Mouse (Mus musculus) heart, adult 2 months (tissue): ENCODE measurements around the gene Tac4. TPM values are rescaled to one million over a fixed set of nuclear protein-coding genes. Genes with fewer than 3 reads are reported as not detected.

Experiments used
- DNase-seq, 2 experiments: peaks; one replicate each; pipeline ENCODE4 v3.0.0; 2021
- H3K27ac ChIP-seq: fragments of 200-600 bp; 2 replicates; pipeline ENCODE4 v1.8.1; 2022
- H3K27me3 ChIP-seq: fragments of 200-500 bp; 2 replicates; pipeline ENCODE4 v1.6.1; 2012; ENCODE audit warnings: mild to moderate bottlenecking, low read length, inconsistent platforms, mixed read lengths; ENCODE audit not compliant: control insufficient read depth, insufficient read depth
- H3K36me3 ChIP-seq: fragments of 200-500 bp; 2 replicates; pipeline ENCODE4 v1.6.1; 2012; ENCODE audit warnings: low read length, inconsistent platforms; ENCODE audit not compliant: control insufficient read depth, insufficient read depth
- H3K4me1 ChIP-seq: fragments of 200-500 bp; 2 replicates; pipeline ENCODE4 v1.6.1; 2011; ENCODE audit warnings: low read length; ENCODE audit not compliant: control insufficient read depth, insufficient read depth
- H3K4me3 ChIP-seq: fragments of 200-600 bp; 2 replicates; pipeline ENCODE4 v1.8.1; 2022
- H3K79me2 ChIP-seq: fragments of 200-500 bp; replicated peaks from 2 replicates; pipeline ENCODE4 v1.6.1; 2012; ENCODE audit warnings: mild to moderate bottlenecking, inconsistent platforms, low read length, moderate library complexity, mixed read lengths; ENCODE audit not compliant: control insufficient read depth, insufficient read depth
- H3K9ac ChIP-seq: fragments of 200-500 bp; 2 replicates; pipeline ENCODE4 v1.6.1; 2012; ENCODE audit warnings: low read depth, mild to moderate bottlenecking, control low read depth, inconsistent platforms, low read length, mixed read lengths
- CTCF ChIP-seq: fragments of 200-600 bp; IDR thresholded peaks from 2 replicates; pipeline ENCODE4 v1.8.1; 2022; ENCODE audit warnings: antibody characterized with exemption, mild to moderate bottlenecking, moderate library complexity
- EP300 ChIP-seq: fragments of 200-500 bp; IDR thresholded peaks from 2 replicates; pipeline ENCODE4 v1.6.1; 2011; ENCODE audit warnings: low read depth, low read length, control low read depth; ENCODE audit not compliant: insufficient read depth
- POLR2A ChIP-seq: fragments of 200-500 bp; IDR thresholded peaks from 2 replicates; pipeline ENCODE4 v1.6.1; 2011; ENCODE audit warnings: mild to moderate bottlenecking, low read depth, low read length, control low read depth; ENCODE audit not compliant: insufficient read depth
- WGBS: fragments of 180-500 bp; shearing (Covaris S2); methylation state at CpG from one replicate; pipeline ENCODE4 v1.1.7; 2018; 5-methylcytosine and 5-hydroxymethylcytosine counted together
- intact Hi-C: fragments of 180-260 bp; cut with DNase I; formaldehyde crosslinking; loops from one replicate; pipeline ENCODE4 v1.15.1; 2025
- polyA plus RNA-seq: library from polyadenylated mRNA; depleted of rRNA; stranded (reverse); fragments of >200 nt; gene quantifications from 2 replicates; pipeline ENCODE4 v1.2.3, GENCODE M21; 2012
- total RNA-seq, 2 experiments: library from RNA; stranded (reverse); gene quantifications; 2 replicates each; pipeline ENCODE4 v1.2.3; 2021

The Tac4 gene
- total and polyA plus RNA-seq, 3 experiments: 0.12 TPM; not detected in 2

DNA sequence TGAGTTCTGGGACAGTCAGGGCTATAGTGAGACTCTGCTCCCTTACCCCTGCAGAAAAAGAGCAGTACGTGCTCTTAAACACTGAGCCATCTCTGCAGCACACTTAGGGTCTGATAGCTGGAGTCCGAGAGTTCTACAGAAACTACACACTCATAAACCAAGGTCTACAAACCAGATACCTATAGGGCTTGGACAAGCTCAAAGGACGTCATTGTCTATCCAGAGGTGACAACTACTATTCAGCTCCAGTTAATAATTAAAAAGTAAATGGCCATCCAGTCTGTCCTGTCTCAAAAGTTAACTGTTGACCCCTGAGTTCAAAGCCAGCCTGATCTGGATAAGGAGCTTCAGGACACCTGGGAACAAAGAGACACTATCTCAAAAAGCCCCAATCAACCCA lies 40.4 kb downstream of the Tac4 start:
- H3K79me2 ChIP-seq: peaks cover 3% of the 10 kb centered on the region
- DNase-seq: no peak
- H3K9ac ChIP-seq: no peak overlapping the region
- no peak overlapping the region for H3K4me3 ChIP-seq
- no peak overlapping the region for H3K27ac ChIP-seq
- intact Hi-C loops: loop anchor here (5.0 kb wide), 1 partner anchor 184 kb away; no protein-coding TSS in a partner anchor
- H3K36me3 ChIP-seq: peaks cover 9% of the 10 kb centered on the region
- no peak for TF ChIP-seq CTCF
- TF ChIP-seq EP300: no peak
- TF ChIP-seq POLR2A: no peak
- H3K27me3 ChIP-seq: no peaks in the 10 kb centered on the region
- H3K4me1 ChIP-seq: no peaks in the 10 kb centered on the region; the same call in 1 of the 2 replicates
- 88% methylated on average over 3 of the region's 3 CpGs for WGBS

DNA sequence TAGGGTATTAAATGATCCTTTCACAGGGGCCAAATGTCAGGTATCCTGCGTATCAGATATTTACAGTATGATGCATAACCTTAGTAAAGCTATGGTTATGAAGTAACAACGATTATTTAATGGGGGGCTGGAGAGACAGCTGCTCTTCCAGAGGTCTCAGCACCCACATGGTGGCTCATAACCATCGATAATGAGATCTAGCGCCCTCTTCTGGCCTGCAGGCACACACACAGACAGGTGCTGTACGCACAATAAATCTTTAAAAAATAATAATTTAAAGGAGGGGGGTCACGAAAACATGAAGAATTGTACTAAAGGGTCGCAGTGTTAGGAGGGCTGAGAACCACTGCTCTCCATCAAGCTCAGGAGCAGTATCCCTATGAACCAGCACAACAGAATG lies 44.3 kb downstream of the Tac4 start:
- Histone ChIP-seq H3K27ac (no peak overlapping the region), H3K27me3 (no peaks in the 10 kb centered on the region), H3K36me3 (peaks cover 9% of the 10 kb centered on the region), H3K79me2 (peaks cover 3% of the 10 kb centered on the region; the same call in 1 of the 2 replicates), H3K4me1 (peaks cover 2% of the 10 kb centered on the region), H3K4me3 (no peak overlapping the region), H3K9ac (no peak overlapping the region)
- TF ChIP-seq CTCF (peak; percentile 48), POLR2A (no peak)
- 91% methylated on average over 7 of the region's 7 CpGs for WGBS
- no peak for DNase-seq
- intact Hi-C loops: no loop called here

DNA sequence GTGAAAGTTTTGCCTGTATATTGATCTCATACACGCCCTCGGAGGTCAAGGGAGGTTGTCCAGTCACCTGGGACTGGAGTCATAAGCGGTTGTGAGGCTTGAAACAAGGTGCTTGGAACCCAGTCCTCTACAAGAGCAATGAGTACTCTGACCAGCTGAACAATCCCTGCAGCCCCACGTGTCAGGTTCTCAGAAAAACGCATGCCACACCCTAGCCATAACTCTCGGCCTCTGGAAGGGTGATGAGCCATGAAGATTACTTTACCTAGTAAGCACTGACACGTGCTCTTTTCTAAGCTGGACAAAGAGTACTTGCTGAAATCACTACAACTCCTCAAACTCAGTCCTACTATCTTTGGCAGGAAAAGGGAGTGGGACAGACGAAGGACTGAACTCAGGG lies 46.2 kb downstream of the Tac4 start:
- no peaks in the 10 kb centered on the region for H3K27me3 ChIP-seq
- no peak for DNase-seq
- 53% methylated on average over 8 of the region's 8 CpGs for WGBS
- H3K79me2 ChIP-seq: peaks cover 3% of the 10 kb centered on the region; the same call in 1 of the 2 replicates
- intact Hi-C loops: no loop called here
- TF ChIP-seq EP300 (no peak), CTCF (no peak)
- no peak overlapping the region for H3K27ac ChIP-seq
- peaks cover 6% of the 10 kb centered on the region for H3K36me3 ChIP-seq
- H3K4me3 ChIP-seq: no peak overlapping the region
- H3K4me1 ChIP-seq: peaks cover 4% of the 10 kb centered on the region
- H3K9ac ChIP-seq: no peak overlapping the region

DNA sequence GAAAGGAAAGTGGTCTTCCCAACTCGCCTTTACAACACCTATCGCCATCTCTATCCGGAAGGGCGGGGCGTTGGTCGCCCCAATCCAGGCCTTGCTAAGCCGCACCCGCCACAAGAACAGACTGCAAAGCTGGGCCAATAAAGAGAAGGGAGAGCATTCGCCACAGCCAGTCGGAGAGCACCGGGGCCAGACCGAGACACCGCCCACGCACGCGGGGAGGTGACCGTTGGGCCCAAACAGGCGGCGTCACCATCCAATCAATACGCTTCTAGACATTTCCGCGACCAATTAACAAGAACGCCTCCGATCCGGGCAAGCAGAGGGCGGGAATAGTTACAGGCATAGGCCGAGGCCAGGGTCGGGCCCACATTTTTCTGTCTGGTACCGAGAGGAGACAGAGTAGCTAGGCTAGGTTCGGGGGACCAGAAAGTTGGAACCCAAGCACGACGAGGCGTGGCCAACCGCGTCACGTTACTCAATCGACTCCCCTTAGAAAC lies 48.2 kb downstream of the Tac4 start:
- H3K9ac ChIP-seq: peak overlapping the region; percentile 94
- H3K27ac ChIP-seq: peak overlapping the region; percentile 99
- intact Hi-C loops: loop anchor here (2.0 to 5.0 kb wide), 3 partner anchors 27 to 75 kb away; partner anchors contain the start of genes Fam117a and Slc35b1
- no peaks in the 10 kb centered on the region for H3K27me3 ChIP-seq
- under 1% methylated on average over 37 of the region's 37 CpGs for WGBS
- TF ChIP-seq EP300 (no peak), POLR2A (peak; percentile 92)
- H3K79me2 ChIP-seq: peaks cover 3% of the 10 kb centered on the region; the same call in 1 of the 2 replicates
- H3K36me3 ChIP-seq: peaks cover 2% of the 10 kb centered on the region
- peaks cover 4% of the 10 kb centered on the region for H3K4me1 ChIP-seq
- peak; percentile 93 to 99 for DNase-seq
- H3K4me3 ChIP-seq: peak overlapping the region; percentile 98

DNA sequence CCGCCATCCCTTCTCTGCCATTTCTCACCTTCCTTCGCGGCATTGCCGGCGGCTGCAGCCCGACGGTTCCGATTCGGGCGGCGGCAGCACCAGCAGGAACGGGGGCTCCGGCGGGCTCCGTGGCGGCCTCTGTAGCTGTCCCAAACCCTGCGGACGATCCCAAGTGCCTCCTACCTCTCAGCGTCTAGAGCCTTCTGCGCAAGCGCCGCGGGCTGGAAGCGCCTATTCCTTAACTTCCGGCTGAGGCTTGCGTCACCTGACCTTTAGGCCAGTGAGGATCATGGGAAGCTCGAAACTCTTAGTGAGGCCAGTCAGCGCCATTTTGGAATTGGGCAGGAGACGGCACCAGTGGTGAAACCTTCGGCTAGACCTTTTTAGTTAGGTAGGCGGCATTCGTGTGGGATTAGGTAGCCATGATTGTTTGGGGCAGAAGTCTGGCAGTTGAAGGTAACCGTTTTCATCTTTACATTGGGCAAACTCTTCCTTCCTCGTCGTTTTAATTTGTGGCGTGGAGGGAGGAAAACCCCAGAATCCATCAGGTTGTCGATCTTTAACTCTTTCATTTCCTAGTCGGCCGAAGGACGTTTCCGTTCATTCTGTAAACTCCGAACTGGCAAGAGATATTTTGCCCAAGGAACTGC lies 48.8 kb downstream of the Tac4 start, which contains the start of gene Kat7:
Gene Kat7, minus strand, starts transcription at position 240 of the 641 bp plus-strand sequence.
- under 1% methylated on average over 42 of the region's 42 CpGs for WGBS
- H3K79me2 ChIP-seq: peaks cover 3% of the 10 kb centered on the region; the same call in 1 of the 2 replicates

More for the DNA sequence above, 48.8 kb downstream of the Tac4 start, which contains the start of gene Kat7:
- H3K36me3 ChIP-seq: no peaks in the 10 kb centered on the region; the same call in 1 of the 2 replicates
- H3K27ac ChIP-seq: peak within 1 kb of the TSS; percentile 99
- peak; percentile 95 to 99 for DNase-seq
- no peaks in the 10 kb centered on the region for H3K27me3 ChIP-seq
- intact Hi-C loops: loop anchor here (2.0 to 5.0 kb wide), 3 partner anchors 27 to 75 kb away; partner anchors contain the start of genes Fam117a and Slc35b1
- TF ChIP-seq EP300 (peak; percentile 73; the same call in 1 of the 2 replicates), CTCF (no peak), POLR2A (peak; percentile 78)
- peaks cover 4% of the 10 kb centered on the region for H3K4me1 ChIP-seq
- peak within 1 kb of the TSS; percentile 94 for H3K9ac ChIP-seq
- H3K4me3 ChIP-seq: peak within 1 kb of the TSS; percentile 98
